Mouse (Mus musculus) stomach, postnatal 0 days (tissue): ENCODE data around the gene Wwox. TPM values are rescaled to one million over a fixed set of nuclear protein-coding genes. Genes with fewer than 3 reads are reported as not detected.

ENCODE experiments used
- ATAC-seq: fragments of 200-750 bp; cut with Nextera tagmentation; 2 replicates; pipeline ENCODE4 v1.8.0; 2017; ENCODE audit not compliant: low FRiP score, low TSS enrichment
- DNase-seq: peaks from one replicate; pipeline ENCODE4 v3.0.0-alpha.2; 2016; ENCODE audit warnings: low spot score
- H3K27ac ChIP-seq: fragments of 300-500 bp; sonication (generic); replicated peaks from 2 replicates; pipeline ENCODE4 v1.5.1; 2014; ENCODE audit warnings: mild to moderate bottlenecking, control low read depth
- H3K27me3 ChIP-seq: fragments of 300-500 bp; sonication (generic); 2 replicates; pipeline ENCODE4 v1.6.1; 2014; ENCODE audit warnings: low read length; ENCODE audit not compliant: control insufficient read depth, insufficient read depth
- H3K36me3 ChIP-seq: fragments of 300-500 bp; sonication (generic); 2 replicates; pipeline ENCODE4 v1.6.1; 2014; ENCODE audit warnings: low read length, mixed read lengths; ENCODE audit not compliant: control insufficient read depth, insufficient read depth
- H3K4me1 ChIP-seq: fragments of 300-500 bp; sonication (generic); replicated peaks from 2 replicates; pipeline ENCODE4 v1.6.1; 2014; ENCODE audit warnings: antibody characterized with exemption; ENCODE audit not compliant: control insufficient read depth, insufficient read depth
- H3K4me2 ChIP-seq: fragments of 300-500 bp; sonication (generic); replicated peaks from 2 replicates; pipeline ENCODE4 v1.6.1; 2014; ENCODE audit warnings: low read depth, mild to moderate bottlenecking, control low read depth, moderate library complexity
- H3K4me3 ChIP-seq: fragments of 300-500 bp; sonication (generic); 2 replicates; pipeline ENCODE4 v1.5.1; 2014; ENCODE audit warnings: low read depth, low read length, control low read depth
- H3K9ac ChIP-seq: fragments of 300-500 bp; sonication (generic); 2 replicates; pipeline ENCODE4 v1.6.1; 2014; ENCODE audit warnings: mild to moderate bottlenecking, low read length, control low read depth, mixed read lengths
- H3K9me3 ChIP-seq: fragments of 300-500 bp; sonication (generic); 2 replicates; pipeline ENCODE4 v1.6.1; 2016; ENCODE audit warnings: low read length; ENCODE audit not compliant: control insufficient read depth
- CTCF ChIP-seq: IDR thresholded peaks from 2 replicates; pipeline ENCODE4 v1.5.1; 2016; ENCODE audit warnings: antibody characterized with exemption, low read depth, mild to moderate bottlenecking, moderate library complexity
- EP300 ChIP-seq: optimal IDR thresholded peaks from 2 replicates; pipeline ENCODE3; 2016; ENCODE audit warnings: antibody characterized with exemption
- WGBS: fragments of 180-500 bp; shearing (Covaris S2); extraction: QIAGEN DNeasy Blood & Tissue Kit; methylation state at CpG from one replicate; pipeline ENCODE4 v1.1.7; 2014; 5-methylcytosine and 5-hydroxymethylcytosine counted together
- polyA plus RNA-seq: library from polyadenylated mRNA; unstranded; fragments of >200 nt; fragmentation: Nextera tagmentation; extraction: Ambion mirVana; gene quantifications from 2 replicates; pipeline ENCODE4 v1.2.1, GENCODE M21; 2015

Gene Wwox
- polyA plus RNA-seq, 1 experiment from 2014 or later = 9.2 TPM

GRCm38 (mm10) chr8:115110423-115110822, 671.0 kb downstream of the Wwox start:
- H3K27ac ChIP-seq = no peak overlapping the region
- H3K9me3 ChIP-seq = no peaks in the 10 kb centered on the region
- WGBS = 86% methylated on average over 9 of the region's 9 CpGs
- H3K4me1 ChIP-seq = no peaks in the 10 kb centered on the region
- ATAC-seq (no peak), DNase-seq (no peak)
- no peak overlapping the region for H3K4me3 ChIP-seq
- no peaks in the 10 kb centered on the region for H3K27me3 ChIP-seq
- H3K36me3 ChIP-seq = no peaks in the 10 kb centered on the region
- no peak overlapping the region for H3K9ac ChIP-seq
- H3K4me2 ChIP-seq = no peak overlapping the region
- TF ChIP-seq CTCF = no peak
- no peak for TF ChIP-seq EP300

GRCm38 (mm10) chr8:115112062-115112461, 672.6 kb downstream of the Wwox start:
- no peaks in the 10 kb centered on the region for H3K4me1 ChIP-seq
- no peak overlapping the region for H3K27ac ChIP-seq
- H3K4me2 ChIP-seq = no peak overlapping the region
- no peak overlapping the region for H3K4me3 ChIP-seq
- H3K9me3 ChIP-seq = no peaks in the 10 kb centered on the region
- no peaks in the 10 kb centered on the region for H3K36me3 ChIP-seq
- no peaks in the 10 kb centered on the region for H3K27me3 ChIP-seq
- ATAC-seq (no peak), DNase-seq (no peak)
- H3K9ac ChIP-seq = no peak overlapping the region
- no peak for TF ChIP-seq CTCF
- TF ChIP-seq EP300 = no peak
- WGBS = 85% methylated on average over 2 of the region's 2 CpGs

- no peak for ATAC-seq
- WGBS = 58% methylated on average over 6 of the region's 6 CpGs
- TF ChIP-seq EP300 (no peak), CTCF (no peak)
- H3K4me2 ChIP-seq = no peak overlapping the region
- H3K4me3 ChIP-seq = no peak overlapping the region
- no peaks in the 10 kb centered on the region for H3K4me1 ChIP-seq
- no peak for DNase-seq
- no peak overlapping the region for H3K9ac ChIP-seq
- no peaks in the 10 kb centered on the region for H3K36me3 ChIP-seq
- H3K27ac ChIP-seq = no peak overlapping the region
- H3K27me3 ChIP-seq = no peaks in the 10 kb centered on the region
- H3K9me3 ChIP-seq = no peaks in the 10 kb centered on the region
These were observed 675.0 kb downstream of the Wwox start for GRCm38 (mm10) chr8:115114498-115114897.

GRCm38 (mm10) chr8:115126081-115126480, 686.6 kb downstream of the Wwox start:
- Histone ChIP-seq H3K36me3 (no peaks in the 10 kb centered on the region), H3K4me1 (no peaks in the 10 kb centered on the region), H3K9me3 (no peaks in the 10 kb centered on the region), H3K4me2 (no peak overlapping the region), H3K27me3 (no peaks in the 10 kb centered on the region), H3K4me3 (no peak overlapping the region), H3K9ac (no peak overlapping the region), H3K27ac (no peak overlapping the region)
- ATAC-seq (no peak), DNase-seq (no peak)
- 78% methylated on average over 7 of the region's 7 CpGs for WGBS
- TF ChIP-seq EP300 (no peak), CTCF (no peak)

GRCm38 (mm10) chr8:115126674-115127073, 687.2 kb downstream of the Wwox start:
- Histone ChIP-seq H3K27me3 (no peaks in the 10 kb centered on the region), H3K9me3 (no peaks in the 10 kb centered on the region), H3K27ac (no peak overlapping the region), H3K4me1 (no peaks in the 10 kb centered on the region), H3K4me3 (no peak overlapping the region), H3K36me3 (no peaks in the 10 kb centered on the region), H3K9ac (no peak overlapping the region), H3K4me2 (no peak overlapping the region)
- ATAC-seq (no peak), DNase-seq (no peak)
- TF ChIP-seq EP300 = no peak
- TF ChIP-seq CTCF = no peak
- 92% methylated on average over 5 of the region's 5 CpGs for WGBS

GRCm38 (mm10) chr8:115129307-115129706, 689.9 kb downstream of the Wwox start:
- no peak for ATAC-seq

More at GRCm38 (mm10) chr8:115129307-115129706, 689.9 kb downstream of the Wwox start:
- Histone ChIP-seq H3K4me2 (no peak overlapping the region), H3K36me3 (no peaks in the 10 kb centered on the region), H3K9me3 (no peaks in the 10 kb centered on the region), H3K4me3 (no peak overlapping the region), H3K4me1 (no peaks in the 10 kb centered on the region), H3K27ac (no peak overlapping the region), H3K9ac (no peak overlapping the region), H3K27me3 (no peaks in the 10 kb centered on the region)
- 95% methylated on average over 4 of the region's 4 CpGs for WGBS
- peak; percentile 33; the same call in 1 of the 2 replicates for TF ChIP-seq CTCF
- TF ChIP-seq EP300 = no peak
- no peak for DNase-seq
